Mouse (Mus musculus): ENCODE results near the gene Trmo. TPM values are rescaled to one million over a fixed set of nuclear protein-coding genes. Genes with fewer than 3 reads are reported as not detected.

Trmo gene
- 1 to 10 TPM; 4.8 to 5.3 TPM for total RNA-seq (2021)
- long read RNA-seq, partial matches to known transcripts: 0 of 6 reads
- long read RNA-seq, other reads (novel, unspliced or antisense): 2 of 6 reads

DNA sequence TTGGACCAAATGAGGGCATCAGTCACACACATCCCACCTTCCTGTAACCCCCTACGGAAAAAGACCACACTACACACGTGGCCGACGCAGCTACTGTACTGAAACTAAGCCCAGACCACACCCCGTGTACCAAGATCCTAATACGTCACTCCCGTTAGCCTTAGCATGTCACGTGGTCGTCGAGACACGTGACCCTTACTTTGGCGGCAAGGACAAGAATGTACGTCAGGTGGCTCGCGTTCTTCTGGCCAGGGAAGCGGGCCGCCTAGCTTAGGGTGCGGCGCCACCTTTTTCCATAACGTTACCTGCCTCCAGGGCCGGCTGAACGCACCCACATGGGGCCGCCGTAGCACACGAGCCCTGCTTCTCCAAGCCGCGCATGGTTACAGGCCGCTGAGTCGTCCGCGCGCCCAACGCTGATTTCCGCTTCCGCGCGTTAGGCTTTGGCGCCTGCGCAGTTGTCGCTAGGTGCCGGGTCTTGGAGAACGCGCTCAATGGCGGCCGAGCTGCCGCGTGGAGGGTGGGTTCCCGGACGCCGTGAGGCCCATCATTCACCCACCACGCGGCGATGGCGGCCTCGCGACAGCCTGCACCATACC lies at the start of gene Trmo:
Trmo (minus strand) TSS at position 425 of the 599 bp plus-strand sequence.
- peak; percentile 90 to 96 for DNase-seq (ENCODE audit: low spot score in 2 of 2)

- DNase-seq (ENCODE audit: low spot score in 2 of 2): no peak
Measured at GRCm38 (mm10) chr4:46432339-46433036, 43.3 kb upstream of the Trmo start.

DNA sequence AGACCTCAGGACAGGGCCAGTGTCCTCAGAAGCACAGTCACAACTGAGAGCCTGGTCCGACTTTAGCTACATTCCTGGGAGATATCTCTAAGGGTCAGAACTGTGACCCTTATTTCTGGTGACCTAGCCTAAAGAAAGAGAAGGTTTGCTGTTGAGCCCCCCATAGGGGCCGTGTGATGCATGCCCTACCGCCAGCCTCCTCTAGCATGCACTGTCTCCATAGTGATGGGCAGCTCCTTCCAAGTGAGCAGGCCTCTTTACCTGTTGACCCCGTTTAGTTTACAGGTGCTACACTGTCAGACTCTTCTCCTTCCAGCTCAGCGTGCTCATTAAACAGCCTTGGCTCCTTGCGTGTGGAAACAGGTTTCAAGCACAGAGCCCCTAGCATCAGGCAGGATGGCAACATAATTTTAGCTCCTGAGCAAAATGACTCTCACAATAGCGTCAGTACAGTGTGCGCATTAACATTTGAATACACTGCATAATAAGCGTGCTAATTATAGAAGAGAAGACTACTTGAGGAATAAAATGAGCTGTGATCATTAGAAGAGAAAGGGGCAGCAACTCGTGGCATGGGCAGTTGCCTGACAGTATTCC lies 39.8 kb upstream of the Trmo start:
- DNase-seq (ENCODE audit: low spot score in 2 of 2): peak in 1 of 2 experiments; percentile 37

DNA sequence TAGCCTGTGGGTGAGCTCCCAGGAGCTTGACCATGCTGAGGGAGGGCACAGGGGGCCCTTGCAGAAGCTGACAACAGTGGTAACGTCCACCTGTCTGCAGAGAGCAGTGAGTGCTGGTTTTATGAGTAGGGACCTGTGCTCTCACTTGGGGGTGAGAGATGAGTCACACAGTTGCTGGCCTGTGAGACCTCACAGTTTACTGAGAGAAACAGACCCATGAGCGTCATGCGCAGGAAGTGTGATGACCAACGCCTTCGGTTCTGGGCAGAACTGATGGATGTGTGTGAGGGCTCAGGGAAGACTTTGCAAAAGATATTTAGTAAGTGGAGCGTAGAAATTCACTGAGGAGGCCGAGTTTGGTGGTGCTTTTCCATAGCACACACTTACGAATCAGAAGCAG lies 33.4 kb upstream of the Trmo start:
- DNase-seq (ENCODE audit: low spot score in 2 of 2): no peak

DNA sequence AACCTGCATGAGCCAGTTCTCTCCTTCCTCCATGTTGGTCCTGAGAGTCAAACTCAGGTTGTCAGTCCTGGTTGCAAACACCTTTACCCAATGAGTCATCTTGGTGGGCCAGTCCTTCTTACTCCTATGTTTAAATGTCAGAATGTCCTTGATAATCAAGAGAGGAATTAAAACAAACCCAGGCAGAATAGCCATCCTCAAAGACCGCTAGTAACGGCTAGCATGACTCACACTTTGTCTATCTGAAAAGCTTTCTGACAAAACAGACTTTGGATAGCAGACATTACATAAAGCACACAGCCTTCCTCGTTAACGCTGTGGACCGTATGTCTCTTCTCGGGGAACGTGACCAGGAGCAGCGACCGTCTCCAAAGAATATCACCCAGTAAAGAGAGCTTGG lies 29.6 kb upstream of the Trmo start:
- DNase-seq (ENCODE audit: low spot score in 2 of 2): no peak

- no peak for DNase-seq (ENCODE audit: low spot score in 2 of 2)
Measured at GRCm38 (mm10) chr4:46417491-46417890, 28.3 kb upstream of the Trmo start.

- DNase-seq (ENCODE audit: low spot score in 2 of 2): no peak
Measured at GRCm38 (mm10) chr4:46413406-46413805, 24.2 kb upstream of the Trmo start, which contains the start of gene Hemgn. TSS of gene Hemgn (minus strand) at chr4:46413506.

DNA sequence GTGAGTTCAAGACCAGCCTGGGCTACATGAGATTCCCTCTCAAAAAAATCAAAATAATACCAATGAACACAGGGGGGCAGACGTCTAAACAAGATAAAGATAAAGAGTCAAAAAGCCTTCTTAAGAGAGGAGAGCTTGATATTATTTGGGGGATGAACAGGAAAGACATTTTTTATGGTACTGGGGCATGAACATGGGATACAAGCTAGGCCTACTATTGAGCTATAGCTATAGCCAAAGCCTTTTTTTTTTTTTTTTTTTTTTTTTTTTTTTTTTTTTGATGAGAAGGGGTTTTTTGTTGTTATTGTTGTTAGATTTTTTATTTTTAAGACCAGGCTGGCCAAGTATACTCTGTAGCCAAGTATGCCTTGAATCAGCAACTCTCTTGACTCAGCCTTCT lies 22.9 kb upstream of the Trmo start:
- no peak for DNase-seq (ENCODE audit: low spot score in 2 of 2)

DNA sequence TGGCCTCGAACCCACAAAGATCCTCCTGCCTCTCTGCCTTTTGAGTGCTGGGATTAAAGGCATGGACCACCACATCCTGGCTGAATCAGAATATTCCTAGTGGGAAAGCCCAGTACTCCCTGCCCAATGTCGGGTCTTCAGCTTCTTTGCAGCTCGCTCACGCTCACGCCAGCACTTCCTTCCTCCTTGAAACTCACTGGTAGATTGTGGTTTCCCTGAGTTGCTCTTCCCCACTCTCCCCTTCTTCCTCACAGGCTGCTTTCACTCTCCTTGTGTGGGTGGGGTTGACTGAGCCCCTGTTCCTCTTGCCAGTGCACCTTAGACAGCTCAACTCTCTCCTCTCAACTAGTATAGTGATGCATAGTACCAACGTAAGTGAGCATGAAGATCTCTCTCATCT lies 22.3 kb upstream of the Trmo start:
- no peak for DNase-seq (ENCODE audit: low spot score in 2 of 2)

DNA sequence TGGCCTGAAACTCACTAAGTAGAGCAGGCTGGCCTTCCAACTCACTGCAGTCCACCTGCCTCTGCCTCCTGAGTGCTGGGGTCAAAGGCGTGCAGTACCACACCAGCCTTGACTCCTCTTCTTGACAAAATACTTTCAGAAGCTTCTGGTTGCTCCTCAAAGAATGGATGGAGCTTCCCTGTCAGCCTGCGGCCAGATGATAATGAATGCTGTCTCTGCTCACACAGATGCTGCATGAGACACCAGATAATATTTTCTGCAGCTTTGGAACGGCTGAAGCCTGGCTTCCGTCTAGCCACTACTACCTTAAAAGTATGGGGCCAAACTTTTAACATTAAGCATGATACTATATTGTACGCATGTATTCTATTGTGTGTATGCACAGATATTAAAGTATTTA lies 21.4 kb upstream of the Trmo start:
- no peak for DNase-seq (ENCODE audit: low spot score in 2 of 2)

GRCm38 (mm10) chr4:46406966-46407703 lies 17.9 kb upstream of the Trmo start:
- no peak for DNase-seq (ENCODE audit: low spot score in 2 of 2)

- DNase-seq (ENCODE audit: low spot score in 2 of 2): no peak
Measured at GRCm38 (mm10) chr4:46404042-46404795, 15.0 kb upstream of the Trmo start.

- no peak for DNase-seq (ENCODE audit: low spot score in 2 of 2)
Measured at GRCm38 (mm10) chr4:46398839-46399238, 9.6 kb upstream of the Trmo start.

DNA sequence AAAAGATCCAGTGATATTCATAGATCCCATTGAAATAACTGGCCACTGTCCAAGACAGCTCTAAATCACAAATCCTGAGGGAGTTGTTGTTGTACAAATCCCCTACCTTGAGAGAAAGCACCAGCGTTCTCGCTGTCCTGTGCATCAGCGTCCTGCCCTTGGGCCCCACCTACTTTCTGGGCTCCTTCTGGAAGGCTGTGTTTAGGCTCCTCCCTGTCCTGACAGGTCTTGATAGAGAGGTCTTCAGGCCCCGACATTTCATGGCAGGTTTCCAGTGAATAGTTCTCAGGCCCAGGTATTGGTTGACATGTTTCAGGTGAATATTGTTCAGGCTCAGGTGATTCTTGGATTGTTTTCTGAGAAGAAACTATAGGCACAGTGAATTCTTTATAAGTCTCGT lies 6.5 kb upstream of the Trmo start:
- DNase-seq (ENCODE audit: low spot score in 2 of 2): no peak

GRCm38 (mm10) chr4:46394388-46394787 lies 5.2 kb upstream of the Trmo start:
- DNase-seq (ENCODE audit: low spot score in 2 of 2): no peak

DNA sequence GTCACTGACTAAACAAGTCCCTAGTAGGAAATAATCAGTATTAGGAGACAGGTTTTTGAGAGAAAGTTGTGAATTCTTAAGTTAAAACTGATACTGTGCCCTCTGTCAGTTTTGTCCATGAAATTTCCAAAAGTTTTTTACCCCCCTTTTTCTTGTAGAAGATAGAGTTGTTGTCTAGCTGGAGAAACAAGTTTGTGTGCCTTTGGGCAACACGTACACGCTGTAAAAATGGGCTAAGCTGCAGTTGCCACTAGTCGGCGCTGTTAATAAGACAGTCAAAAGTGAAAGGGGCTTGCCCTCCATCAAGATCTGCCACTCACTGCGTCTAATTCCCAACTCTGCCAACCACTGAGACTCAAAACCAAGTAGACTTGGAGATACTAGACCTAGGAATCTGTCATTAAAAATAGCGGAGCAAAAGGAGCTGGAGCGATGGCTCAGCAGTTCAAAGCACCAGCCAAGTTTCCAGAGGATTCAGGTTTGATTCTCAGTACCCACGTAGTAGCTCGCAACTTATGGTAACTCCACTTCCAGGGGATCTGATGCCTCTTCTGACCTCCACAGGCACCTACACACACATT lies 1.2 kb upstream of the Trmo start:
- peak; percentile 62 to 85 for DNase-seq (ENCODE audit: low spot score in 2 of 2)

DNA sequence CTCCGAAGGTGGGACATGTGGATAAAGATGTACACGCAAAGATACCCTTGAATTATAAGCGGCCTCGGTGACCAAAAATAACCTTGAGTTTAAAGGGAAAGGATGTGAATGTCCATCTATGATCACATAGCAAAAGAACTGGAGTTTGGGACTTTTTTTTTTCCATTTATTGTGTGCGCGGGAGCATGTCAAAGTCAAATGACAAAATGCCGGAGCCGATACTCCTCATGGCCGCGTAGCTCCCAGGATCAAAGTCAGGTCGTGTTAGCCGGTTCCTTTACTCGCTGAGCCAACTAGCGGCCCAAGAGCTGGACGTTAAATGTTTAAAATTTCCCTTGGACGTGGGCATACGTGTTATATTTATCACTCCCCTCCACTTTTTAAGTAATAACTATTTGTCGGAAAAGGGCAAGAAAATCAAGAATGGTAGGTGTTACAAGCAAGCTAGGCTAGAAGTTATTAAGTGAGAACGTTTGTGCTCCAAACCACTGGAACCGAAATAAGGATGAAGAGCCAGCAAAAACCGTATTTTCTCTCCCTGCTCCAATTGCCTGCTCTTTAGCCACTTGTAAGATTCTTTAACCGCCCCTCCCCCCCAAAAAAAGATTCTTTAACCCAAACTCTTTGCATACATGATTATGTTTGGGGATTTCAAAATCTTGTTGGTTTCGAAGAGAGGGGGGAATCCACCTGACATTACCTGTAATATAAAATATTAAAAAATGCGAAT lies 540 bp upstream of the Trmo start:
- no peak for DNase-seq (ENCODE audit: low spot score in 2 of 2)

GRCm38 (mm10) chr4:46388556-46388955 lies 681 bp downstream of the Trmo start:
- DNase-seq (ENCODE audit: low spot score in 2 of 2): no peak

DNA sequence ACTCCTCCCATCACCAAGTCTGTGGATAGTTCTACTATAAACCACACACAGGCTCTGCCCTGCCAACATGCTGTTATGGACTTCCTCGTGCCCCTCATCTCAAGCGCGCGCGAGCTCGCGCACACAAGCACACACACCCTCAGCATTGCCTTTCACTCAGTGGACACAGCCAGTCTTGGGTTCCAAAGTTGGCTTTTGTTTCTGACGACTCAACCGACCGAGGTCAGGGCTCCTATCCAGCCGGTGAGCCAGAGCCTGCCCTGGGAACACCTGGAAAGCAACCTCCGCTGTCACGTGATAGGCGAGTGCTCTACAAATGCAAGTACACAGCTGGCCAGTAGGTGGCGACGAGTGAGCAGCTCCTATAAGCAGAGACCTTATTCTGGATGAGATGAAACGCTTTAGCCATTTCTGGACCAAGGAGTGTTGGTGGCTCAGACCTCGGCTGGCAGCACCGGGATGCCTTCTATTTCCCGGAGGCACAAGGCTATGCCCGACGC lies 14.3 kb downstream of the Trmo start:
- DNase-seq (ENCODE audit: low spot score in 2 of 2): peak; percentile 65 to 88

GRCm38 (mm10) chr4:46374455-46374854 lies 14.8 kb downstream of the Trmo start:
- DNase-seq (ENCODE audit: low spot score in 2 of 2): no peak
